Mouse (Mus musculus) embryo, embryonic 11.5 days (tissue): ENCODE results near the gene Usp7.
A peak's percentile ranks its signal among the peaks of the same experiment; 100 is the strongest.
"Not testable (repeated sequence)": the region's sequence is repeated elsewhere in the genome, so short reads cannot be mapped to it uniquely, and the experiment has no call there.

ENCODE experiments used
- DNase-seq: peaks from one replicate; pipeline ENCODE4 v3.0.0-alpha.2; 2012; ENCODE audit warnings: low read depth, low spot score

Usp7 gene

GRCm38 (mm10) chr16:8783198-8783913 lies 8.8 kb downstream of the Usp7 start:
- DNase-seq, result no peak

DNA sequence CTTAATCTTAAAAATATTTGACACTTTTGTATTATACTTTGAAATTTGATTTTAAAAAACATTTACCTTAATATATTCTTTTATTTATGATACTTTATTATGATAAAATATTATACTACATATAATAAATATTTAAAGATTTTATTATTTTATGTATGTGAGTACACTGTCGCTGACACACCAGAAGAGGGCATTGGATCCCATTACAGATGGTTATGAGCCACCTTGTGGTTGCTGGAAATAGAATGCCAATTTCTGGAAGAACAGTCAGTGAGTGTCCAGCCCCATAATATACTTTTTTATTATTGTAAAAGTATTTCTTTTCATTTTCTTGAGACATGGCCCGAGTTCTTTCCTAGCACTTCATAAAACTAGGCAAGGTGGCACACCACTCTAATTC lies 10.4 kb downstream of the Usp7 start:
- no peak for DNase-seq

DNA sequence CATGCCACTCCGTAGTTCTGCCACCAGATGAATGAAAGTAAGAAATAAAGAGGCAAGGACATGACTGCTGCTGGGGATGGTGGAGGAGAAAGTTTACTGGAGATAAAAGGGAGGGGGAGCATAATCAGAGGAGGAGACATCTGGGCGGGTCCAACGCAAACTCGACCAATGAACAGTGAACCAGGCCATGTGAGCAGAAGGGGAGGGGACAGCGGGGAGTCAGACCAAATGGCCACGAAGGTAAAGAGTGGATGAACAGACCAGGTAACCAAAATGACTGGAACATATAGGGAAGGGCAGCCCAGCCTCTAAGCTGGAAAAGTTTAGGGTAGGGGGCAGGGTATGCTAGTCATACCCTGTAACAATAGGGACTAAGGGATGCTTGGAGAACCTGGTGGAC lies 10.9 kb downstream of the Usp7 start:
- no peak for DNase-seq

- no peak for DNase-seq
Observed at GRCm38 (mm10) chr16:8780187-8780586, 11.9 kb downstream of the Usp7 start.

GRCm38 (mm10) chr16:8778697-8779096 lies 13.4 kb downstream of the Usp7 start:
- no peak for DNase-seq

DNA sequence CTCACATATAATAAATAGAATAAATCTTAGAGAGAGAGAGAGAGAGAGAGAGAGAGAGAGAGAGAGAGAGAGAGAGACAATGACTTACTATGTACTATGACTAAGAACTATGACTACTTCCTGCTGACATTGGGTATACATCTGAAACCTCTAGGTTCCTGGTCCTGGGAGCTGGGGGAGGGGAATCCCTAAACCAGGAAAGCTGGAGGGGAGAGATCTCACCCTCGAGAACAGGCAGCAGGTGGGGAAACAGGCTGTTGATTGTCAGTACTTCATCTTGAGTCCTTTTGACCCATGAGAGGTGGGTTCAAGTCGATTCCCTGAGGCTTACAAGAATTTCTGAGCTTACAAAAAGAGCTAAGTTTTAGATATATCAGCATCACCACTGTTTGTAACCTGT lies 14.9 kb downstream of the Usp7 start:
- DNase-seq, result no peak

DNA sequence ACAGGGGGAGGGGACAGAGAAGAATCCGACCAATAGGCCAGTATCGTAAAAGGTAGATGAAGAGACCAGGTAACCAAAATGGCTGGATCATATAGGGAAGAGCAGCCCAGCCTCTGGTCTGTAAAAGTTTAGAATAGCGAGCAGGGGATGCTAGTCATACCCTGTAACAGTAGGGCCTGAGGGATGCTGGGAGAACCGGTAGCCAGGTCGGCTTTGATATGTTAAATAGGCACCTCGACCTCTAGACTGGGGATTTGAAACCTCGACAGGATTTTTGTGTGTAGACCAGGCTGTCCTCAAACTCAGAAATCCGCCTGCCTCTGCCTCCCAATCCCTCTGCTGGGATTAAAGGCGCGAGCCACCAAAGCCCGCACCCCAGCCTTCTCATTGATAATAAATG lies 15.5 kb downstream of the Usp7 start:
- DNase-seq, result no peak

DNA sequence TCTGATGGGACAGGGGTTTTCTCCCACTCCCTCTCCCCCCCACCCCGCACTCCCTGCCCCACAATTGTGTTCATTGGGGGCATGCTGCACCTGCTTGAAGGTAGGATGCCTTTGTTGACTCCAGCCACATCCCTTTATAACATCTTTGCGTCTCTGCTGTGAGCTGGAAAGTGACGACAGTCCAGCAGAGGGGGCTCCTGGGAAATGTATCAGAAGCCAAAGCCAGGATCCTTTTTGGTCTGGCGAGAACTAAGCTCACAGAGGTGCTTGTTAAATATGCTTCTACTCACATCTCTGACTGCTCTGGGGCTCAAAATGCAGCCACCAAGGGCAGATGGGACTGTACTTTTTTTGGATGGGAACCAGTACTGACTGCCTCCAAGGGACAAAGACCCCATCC lies 21.0 kb downstream of the Usp7 start:
- no peak for DNase-seq

GRCm38 (mm10) chr16:8770342-8770741 lies 21.8 kb downstream of the Usp7 start:
- not testable (repeated sequence) for DNase-seq

DNA sequence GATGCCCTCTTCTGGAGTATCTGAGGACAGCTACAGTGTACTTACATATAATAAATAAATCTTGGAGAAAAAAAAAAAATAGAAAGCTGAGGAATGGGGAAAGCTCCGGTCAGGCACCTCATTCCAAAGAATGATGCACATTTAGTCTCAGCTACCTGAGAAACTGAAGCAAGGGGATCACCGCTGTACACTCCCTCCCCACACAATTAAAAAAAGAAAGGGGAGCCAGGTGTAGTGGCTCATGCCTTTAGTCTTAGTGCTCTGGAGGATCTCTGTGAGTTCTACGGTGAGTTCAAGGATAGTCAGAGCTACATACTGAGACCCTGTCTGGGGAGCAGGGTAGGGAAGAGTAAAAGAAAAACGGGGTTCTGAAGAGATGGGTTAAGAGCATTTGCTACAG lies 22.6 kb downstream of the Usp7 start:
- DNase-seq, result no peak

DNA sequence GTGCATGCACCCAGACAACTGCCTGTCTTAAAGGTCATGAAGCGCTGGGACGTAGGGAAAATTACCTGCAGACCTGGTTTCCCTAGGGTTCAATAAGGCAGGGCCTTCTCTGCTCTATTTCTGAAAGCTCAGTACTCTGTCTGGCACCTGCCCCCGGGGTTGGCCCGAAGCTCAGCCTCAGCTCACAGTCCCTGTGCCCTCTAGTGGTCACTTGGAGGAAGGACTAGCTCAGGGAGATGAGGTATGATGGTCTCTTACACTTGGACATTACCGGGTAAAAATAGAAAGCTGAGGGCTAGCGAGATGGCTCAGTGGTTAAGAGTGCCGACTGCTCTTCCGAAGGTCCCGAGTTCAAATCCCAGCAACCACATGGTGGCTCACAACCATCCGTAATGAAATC lies 23.0 kb downstream of the Usp7 start:
- peak; percentile 50 for DNase-seq

DNA sequence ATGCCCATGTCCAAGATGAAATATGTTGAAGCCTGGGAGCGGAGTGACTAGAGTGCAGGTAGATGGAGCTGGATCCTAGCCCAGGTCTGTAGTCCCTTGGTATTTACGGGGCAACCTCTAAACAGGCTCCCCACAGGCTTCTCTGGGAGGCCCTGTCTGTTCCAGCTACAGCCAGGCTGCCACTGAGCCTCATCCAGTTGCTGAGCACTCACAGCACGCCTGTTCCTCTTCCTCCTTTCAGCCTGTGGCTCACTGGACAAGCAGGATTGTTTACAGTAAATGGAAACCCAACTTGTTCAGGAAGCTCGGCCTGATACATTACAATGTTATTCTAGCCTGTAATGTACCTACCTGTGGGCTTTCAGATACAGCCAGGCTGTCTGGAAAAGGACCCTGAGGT lies 23.5 kb downstream of the Usp7 start:
- no peak for DNase-seq

DNA sequence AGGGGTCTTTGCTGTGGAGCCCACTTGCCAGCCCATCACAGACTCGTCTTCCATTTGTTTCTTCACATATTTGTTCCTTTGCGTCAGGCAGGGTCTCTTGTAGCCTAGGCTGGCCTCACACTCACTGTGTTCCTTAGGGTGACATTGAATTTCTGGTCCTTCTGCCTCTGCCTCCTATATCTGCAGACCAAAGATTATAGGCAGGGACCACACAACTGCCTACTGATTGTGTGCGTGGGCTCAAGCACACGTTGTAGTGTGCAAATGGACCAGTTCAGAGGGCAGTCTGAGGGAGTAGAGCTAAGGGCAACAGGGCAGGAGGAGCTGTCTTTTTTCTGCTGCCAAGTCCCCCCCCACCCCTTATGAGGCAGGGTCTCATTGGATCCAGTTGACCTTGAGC lies 24.0 kb downstream of the Usp7 start:
- DNase-seq, result no peak

DNA sequence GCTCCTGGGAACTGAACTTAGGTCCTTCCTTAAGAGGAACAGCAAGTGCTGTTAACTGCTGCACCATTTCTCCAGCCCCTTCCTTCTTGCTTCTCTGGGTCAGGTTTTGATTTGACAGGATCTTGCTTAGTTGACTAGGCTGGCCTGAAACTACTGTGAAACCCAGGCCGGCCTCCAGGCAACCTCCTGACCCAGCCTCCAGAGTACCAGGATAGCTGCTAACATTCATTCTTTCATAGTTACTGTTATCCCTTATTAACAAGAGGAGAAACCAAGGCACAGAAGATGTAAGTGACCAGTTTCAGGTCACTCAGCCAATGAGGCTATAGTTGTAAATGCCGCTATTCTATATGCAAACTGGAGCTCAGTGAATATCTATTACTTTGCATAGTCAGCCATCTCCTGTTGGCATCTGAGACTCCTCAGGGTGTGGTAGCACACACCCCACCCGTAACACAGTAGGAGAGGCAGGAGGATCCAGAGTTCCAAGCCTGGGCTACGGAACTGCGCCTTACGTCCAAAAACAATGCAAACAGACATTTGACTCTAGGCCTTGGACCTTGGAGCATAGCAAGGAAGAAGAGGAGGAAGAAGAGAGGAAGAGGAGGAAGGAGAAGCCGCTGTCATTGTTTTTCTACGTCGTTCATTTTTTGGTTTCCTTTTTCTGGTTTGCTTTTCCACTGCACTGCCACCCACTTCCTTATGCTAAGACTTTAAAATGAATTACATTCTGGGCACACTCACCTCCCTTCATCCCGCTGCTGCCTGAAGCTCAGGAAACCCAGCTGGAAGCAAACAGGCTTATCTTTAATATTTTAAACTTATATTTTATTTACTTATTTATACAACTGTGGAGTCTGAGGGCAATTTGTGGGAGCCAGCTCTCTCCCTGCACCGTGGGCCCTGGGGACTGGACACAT lies 24.7 kb downstream of the Usp7 start:
- no peak for DNase-seq

DNA sequence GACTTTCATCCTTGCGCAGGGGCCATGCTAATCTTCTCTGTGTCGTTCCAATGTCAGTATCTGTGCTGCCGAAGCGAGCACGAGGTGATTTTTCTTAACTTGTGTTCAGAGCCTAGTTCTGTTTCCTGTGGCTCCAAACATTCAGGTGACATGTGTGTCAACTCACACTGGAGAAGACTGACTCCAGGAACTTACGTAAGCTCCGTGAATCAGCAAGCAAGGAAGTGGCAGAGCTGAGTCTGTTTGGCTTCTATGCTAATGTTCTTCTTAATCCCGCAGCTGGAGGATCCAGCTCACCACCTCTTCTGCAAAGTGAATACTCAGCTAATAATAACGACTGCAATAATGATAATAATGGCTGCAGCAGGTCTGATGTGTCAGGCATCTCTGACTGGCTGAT lies 25.9 kb downstream of the Usp7 start:
- no peak for DNase-seq

DNA sequence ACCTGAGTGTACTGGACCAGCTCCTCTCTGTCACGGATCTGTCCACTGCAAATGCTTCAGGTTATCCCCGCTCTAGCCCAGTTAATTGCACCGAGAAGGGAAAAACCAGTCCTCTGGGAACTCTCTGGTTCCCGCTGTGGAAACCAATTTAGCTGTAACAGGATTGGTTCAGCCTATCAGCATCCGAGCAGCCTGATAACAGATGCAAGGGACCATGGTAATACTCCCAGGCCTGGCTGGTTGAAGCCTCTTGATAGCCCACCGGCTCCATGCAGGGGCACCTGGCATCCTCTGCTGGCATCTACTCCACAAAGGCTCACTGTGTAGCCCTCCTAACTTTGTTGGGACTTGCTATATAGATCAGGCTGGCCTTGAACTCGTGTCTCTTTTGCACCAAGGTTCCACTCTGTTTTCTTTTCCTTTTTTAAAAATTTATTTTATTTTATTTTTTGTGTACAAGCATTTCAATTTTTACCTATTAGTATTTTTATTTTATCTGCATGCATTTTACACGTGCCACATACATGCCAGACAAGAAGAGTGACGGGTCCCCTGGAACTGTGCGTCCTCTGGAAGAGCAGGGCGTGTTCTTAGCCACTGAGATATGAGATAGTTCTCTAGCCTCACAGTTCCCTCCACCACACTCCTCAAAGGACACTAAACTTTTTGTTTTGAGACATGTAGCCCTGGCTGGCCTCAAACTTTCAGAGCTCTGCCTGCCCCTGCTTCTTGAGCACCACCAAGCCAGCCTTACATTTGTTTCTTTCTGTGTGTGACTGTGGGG lies 27.8 kb downstream of the Usp7 start:
- DNase-seq, result no peak

DNA sequence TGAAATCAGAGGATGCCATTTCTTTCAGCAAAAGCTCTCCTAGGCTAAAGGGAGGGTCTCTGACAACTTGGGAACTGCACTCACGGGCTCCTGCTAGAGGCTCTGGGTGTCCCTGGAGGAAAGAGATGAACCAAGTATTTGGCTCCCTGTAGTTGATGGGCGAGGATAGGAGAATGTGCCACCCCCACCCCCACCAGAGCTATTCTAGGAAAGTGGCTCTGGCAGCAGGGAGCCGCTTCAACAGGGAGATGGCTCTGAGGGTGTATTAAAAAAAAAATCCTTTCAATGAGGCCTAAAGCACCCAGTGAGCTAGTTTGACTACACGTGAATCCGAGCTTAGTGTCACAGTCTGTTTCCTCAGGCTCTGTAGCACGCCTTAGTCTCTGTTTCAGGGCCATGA lies 29.1 kb downstream of the Usp7 start:
- no peak for DNase-seq

DNA sequence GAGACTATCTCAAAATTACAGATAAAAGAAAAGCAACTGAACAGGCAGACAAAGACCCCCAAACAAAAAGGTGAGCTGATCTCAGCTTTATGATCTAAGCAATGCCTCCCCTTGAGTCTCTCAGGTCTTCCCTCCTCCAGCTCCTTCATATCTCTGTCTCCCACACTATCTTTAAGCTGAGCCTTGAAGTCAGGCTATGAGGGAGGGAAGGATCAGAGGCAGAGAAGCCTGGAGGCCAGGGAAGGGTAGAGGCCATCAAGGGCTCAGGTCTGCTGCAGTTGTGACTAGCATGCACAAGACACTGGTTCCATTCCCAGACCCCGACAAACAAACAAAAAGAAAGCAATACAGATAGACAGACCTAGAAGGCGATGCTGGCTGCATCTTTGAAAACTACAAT lies 30.2 kb downstream of the Usp7 start:
- no peak for DNase-seq

DNA sequence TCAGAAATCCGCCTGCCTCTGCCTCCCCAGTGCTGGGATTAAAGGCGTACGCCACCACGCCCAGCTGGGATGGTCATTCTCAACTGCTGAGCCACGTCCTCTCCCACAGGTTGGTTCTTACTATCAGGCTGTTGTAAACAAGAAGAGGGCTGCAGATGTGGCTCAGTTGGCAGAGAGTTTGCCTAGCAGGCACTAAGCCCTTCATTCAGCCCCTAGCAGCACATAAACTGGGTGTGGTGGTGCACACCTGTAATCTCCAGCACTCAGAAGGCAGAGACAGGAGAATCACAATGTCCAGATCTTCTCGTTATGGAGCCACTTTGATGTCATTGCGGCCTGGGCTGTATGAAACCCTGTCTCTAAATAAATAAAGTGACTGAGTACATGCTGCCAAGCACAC lies 31.1 kb downstream of the Usp7 start:
- no peak for DNase-seq

DNA sequence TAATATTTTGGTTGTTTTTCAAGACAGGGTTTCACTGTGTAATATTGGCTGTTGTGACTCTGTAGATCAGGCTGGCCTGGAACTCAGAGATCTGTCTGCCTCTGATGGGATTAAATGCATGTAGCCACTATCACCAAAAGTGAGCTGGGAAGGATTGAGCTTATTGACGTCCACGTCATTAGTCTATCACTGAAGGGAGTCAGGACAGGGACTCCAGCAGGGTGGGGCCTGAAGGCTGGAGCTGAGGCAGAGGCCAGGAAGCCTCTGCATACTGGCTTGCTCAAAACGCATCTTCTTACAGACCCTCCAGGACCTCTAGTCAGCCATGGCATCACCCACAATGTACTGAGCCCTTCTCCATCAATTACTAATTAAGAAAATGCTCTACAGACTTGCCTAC lies 33.1 kb downstream of the Usp7 start:
- no peak for DNase-seq

GRCm38 (mm10) chr16:8758193-8758592 lies 33.9 kb downstream of the Usp7 start:
- no peak for DNase-seq

DNA sequence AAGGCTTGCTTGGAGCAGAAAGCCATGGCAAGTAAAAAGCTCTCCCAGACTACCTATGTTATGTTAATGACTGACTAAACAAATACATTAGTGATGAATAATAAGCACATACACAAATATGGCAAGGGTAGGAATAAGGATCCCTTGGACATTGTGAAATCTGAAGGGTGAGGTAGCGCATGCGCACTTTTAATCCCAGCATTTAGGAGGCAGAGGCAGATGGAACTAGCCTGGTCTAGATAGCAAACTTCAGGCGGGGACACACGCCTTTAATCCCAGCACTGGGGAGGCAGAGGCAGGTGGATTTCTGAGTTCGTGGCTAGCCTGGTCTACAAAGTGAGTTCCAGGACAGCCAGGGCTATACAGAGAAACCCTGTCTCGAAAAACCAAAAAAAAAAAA lies 34.5 kb downstream of the Usp7 start:
- not testable (repeated sequence) for DNase-seq
